Mouse (Mus musculus) monocyte, adult 5-6 weeks (primary cell): ENCODE measurements around the gene Meis2. TPM values are rescaled to one million over a fixed set of nuclear protein-coding genes. Genes with fewer than 3 reads are reported as not detected.

Experiments
- ATAC-seq: fragments of 153-309, 156-312 bp; replicated peaks from 2 replicates; pipeline ENCODE4 v1.8.0; 2017; ENCODE audit warnings: mild to moderate bottlenecking; ENCODE audit not compliant: low TSS enrichment, insufficient number of reproducible peaks, severe bottlenecking, poor library complexity, low FRiP score
- total RNA-seq: library from RNA; stranded (forward); fragments of 200-1000, 200-491, 200-594 nt; gene quantifications from 3 replicates; pipeline ENCODE4 v1.2.3, GENCODE M21; 2017

Meis2 gene
- total RNA-seq, 1 experiment from 2014 or later: not detected

DNA sequence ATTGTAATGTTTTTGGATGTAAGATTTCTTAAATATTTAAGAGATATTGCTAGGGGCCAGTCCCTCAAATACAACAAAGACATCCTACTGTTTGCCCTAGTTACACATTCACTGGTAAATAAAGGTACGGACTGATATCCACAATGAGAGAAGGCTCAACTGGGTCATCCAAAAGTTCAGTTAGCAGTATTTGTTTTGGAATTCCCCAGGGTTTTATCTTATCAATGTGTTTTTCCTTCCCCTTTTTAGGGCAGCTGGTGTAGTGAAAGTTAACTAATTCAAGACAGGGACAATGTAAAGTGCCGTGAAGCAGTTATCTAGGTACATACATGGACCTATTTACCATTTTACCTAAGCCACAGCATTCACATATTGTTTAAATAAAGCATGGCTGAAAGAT, 132.4 kb downstream of the Meis2 start:
- ATAC-seq: no peak

GRCm38 (mm10) chr2:115925744-115926143, 139.9 kb downstream of the Meis2 start:
- ATAC-seq: no peak

GRCm38 (mm10) chr2:115924472-115924871, 141.2 kb downstream of the Meis2 start:
- ATAC-seq: no peak

GRCm38 (mm10) chr2:115923247-115923646, 142.4 kb downstream of the Meis2 start:
- no peak for ATAC-seq

- no peak for ATAC-seq
These were observed 144.0 kb downstream of the Meis2 start for GRCm38 (mm10) chr2:115921687-115922086.

GRCm38 (mm10) chr2:115920336-115920951, 145.2 kb downstream of the Meis2 start:
- ATAC-seq: no peak

GRCm38 (mm10) chr2:115919141-115920071, 146.2 kb downstream of the Meis2 start:
- ATAC-seq: no peak

DNA sequence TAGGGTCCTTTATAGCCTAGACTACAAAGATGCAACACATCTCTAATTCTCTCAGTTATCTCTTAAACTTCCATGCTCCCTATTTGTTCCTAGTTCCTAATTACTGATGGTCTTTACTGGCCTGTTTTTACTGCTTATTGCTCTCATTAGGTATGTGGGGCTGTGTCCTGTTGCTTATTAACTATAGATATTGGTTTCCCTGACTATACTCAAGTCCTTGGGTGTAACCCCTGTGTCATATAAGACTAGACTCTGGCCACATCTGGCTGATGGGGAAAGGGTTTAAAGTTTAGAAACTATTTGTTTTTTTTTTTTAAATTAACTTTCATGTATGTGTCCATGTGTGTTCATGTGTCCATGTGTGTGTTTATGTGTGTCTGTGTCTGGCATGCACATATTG, 147.1 kb downstream of the Meis2 start:
- ATAC-seq: no peak

DNA sequence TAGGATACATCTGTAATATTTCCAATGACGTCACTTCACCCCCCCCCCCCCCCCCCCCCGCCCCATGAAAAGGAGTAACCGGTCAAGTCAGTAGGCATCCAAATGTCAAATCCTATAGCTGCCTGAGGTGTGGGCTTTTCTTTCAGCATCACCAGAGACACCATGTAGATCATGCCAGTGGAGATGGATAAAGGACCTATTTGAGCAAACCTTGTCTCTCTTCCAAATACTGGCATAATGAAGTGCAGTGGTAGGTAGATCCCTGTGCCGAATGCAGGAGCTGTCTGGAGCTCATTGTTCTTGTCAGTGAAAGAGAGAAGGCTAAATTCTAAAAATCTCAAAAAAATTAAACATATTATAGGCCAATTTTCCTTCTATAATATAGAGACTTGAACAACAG, 151.1 kb downstream of the Meis2 start:
- no peak for ATAC-seq

- ATAC-seq: no peak
These were observed 152.6 kb downstream of the Meis2 start for GRCm38 (mm10) chr2:115912948-115913529.

GRCm38 (mm10) chr2:115911913-115912642, 153.6 kb downstream of the Meis2 start:
- ATAC-seq: no peak

DNA sequence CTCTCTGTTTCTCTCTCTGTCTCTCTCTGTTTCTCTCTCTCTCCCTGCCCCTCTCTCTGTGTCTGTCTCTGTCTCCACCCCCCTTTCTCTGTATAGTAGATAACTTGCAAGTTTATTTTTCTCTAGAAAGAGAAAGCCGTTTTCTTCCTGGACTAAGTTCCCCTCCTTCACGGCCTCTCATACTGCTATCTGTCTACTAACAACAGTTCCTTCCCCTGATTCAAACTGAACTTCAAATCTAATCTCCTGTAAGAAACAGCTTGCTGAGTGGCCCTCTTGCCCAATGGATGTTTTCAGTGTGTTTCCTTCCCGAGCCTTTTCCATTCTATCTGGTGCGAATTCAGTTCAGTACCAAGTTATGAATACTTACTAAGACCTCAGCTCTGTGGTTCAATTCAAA, 155.4 kb downstream of the Meis2 start:
- ATAC-seq: no peak

DNA sequence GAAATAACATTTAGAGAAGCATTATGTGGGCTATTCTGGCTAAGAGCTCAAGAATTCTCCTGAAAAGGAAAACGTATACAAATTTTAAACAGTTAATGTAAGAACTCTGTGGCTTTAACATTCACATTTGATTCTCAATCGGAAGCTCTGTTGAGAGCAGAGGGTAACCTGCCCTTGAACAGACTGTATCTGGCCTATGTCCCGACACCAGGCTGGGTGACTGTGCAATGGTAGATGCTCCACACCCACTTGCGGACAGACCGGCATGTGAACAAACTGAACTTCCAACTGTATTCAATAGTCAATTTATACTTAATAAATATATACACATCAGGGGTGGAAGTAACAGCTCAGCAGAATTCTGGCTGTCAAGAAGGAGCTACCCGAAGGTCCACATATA, 164.6 kb downstream of the Meis2 start:
- no peak for ATAC-seq

DNA sequence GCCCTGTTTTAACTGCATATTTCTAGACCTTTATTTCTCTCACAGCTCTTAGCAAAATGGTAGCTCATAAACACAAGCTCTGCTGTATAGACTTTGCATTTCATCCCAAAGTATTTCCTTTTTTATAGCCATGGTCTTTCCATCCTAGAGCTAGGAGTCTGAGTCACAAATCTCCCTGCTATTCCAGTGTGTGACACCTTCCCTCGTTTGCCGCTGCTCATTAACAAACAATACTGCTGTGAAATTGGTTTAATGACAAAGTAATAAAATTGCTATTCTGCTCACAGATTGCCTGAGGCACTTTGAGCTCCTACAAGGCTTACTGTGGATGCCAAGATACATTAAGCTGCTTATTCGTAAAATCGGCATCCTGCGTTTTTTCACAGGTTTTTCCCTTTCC, 168.1 kb downstream of the Meis2 start:
- no peak for ATAC-seq

DNA sequence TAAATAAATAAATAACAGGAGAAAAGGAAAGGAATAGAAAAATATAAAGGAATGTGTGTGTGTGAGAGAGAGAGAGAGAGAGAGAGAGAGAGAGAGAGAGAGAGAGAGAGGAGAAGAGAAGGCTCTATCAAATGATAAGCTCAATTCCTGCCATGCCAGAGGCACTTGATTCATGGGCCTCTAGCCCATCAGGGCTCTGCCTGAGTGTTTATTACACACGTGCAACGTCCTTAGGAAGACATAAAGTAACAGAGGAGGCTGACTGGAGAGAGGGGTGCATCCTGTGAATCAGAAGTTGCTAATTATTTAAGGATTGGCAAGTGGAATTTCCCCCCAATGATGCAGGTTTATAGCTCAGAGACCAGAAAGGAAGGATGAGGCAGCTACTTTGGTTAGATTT, 168.6 kb downstream of the Meis2 start:
- no peak for ATAC-seq

DNA sequence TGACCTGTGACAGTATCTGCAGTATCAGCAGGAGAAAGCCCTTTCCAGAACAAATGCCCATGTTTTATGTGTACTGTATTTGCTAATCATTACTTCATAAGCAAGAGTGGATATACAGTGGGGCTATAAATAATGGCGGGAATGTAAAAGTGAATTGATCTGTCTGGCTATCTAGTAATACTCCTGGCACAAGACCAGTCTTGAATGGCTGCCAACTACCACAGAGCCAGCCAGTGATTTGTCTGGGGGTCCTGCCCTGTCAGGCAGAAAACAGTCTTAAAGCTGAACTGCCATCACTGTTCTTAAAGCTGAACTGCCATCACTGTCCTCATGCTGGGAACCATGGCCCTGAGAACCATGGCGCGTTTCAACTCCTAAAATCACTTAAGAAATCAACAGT, 169.9 kb downstream of the Meis2 start:
- ATAC-seq: no peak

- ATAC-seq: no peak
These were observed 170.4 kb downstream of the Meis2 start for GRCm38 (mm10) chr2:115895256-115895655.

DNA sequence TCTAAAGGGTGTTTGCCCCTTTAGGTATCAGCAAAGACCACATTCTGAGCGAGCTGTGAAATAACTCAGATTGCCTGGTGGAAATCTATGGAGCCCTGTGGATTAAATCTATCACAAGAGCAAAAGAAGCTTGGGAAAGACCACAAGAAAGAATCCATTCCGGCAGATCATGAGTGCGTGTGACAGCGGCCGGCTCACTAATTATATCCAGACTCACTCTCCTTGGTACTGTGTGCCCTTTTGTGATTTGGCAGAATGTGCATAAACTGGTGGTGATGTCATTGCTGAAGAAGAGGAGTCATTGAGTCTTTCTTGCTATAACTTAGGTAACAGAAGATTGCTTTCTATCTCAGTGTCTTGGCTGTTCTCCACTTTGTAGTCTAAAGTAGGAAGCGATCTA, 172.5 kb downstream of the Meis2 start:
- ATAC-seq: no peak

- ATAC-seq: no peak
These were observed 174.9 kb downstream of the Meis2 start for GRCm38 (mm10) chr2:115890715-115891114.
